Mouse (Mus musculus) limb, embryonic 15.5 days (tissue): ENCODE results near the gene Cytl1. TPM values are rescaled to one million over a fixed set of nuclear protein-coding genes. Genes with fewer than 3 reads are reported as not detected.

Experiments used
- ATAC-seq: fragments of 200-750 bp; cut with Nextera tagmentation; 2 replicates; pipeline ENCODE4 v1.8.0; 2017; ENCODE audit warnings: low read depth, moderate TSS enrichment; ENCODE audit not compliant: insufficient number of reproducible peaks, low FRiP score, low TSS enrichment
- H3K27ac ChIP-seq: fragments of 300-500 bp; sonication (generic); 2 replicates; pipeline ENCODE4 v1.5.1; 2015; ENCODE audit warnings: moderate library complexity, mild to moderate bottlenecking, inconsistent platforms
- H3K27me3 ChIP-seq: fragments of 300-500 bp; sonication (generic); 2 replicates; pipeline ENCODE4 v1.6.1; 2015; ENCODE audit warnings: inconsistent platforms
- H3K36me3 ChIP-seq: fragments of 300-500 bp; sonication (generic); 2 replicates; pipeline ENCODE4 v1.6.1; 2015; ENCODE audit warnings: inconsistent platforms
- H3K4me1 ChIP-seq: fragments of 300-500 bp; sonication (generic); 2 replicates; pipeline ENCODE4 v1.6.1; 2015; ENCODE audit warnings: inconsistent platforms
- H3K4me2 ChIP-seq: fragments of 300-500 bp; sonication (generic); 2 replicates; pipeline ENCODE4 v1.6.1; 2015; ENCODE audit warnings: mild to moderate bottlenecking, inconsistent platforms
- H3K4me3 ChIP-seq: fragments of 300-500 bp; sonication (generic); 2 replicates; pipeline ENCODE4 v1.5.1; 2015; ENCODE audit warnings: mild to moderate bottlenecking, inconsistent platforms
- H3K9ac ChIP-seq: fragments of 300-500 bp; sonication (generic); 2 replicates; pipeline ENCODE4 v1.6.1; 2015; ENCODE audit warnings: inconsistent platforms
- H3K9me3 ChIP-seq: fragments of 300-500 bp; sonication (generic); 2 replicates; pipeline ENCODE4 v1.6.1; 2016; ENCODE audit warnings: inconsistent platforms
- WGBS: fragments of 180-500 bp; shearing (Covaris S2); methylation state at CpG from one replicate; pipeline ENCODE4 v1.1.7; 2015; 5-methylcytosine and 5-hydroxymethylcytosine counted together
- polyA plus RNA-seq: library from polyadenylated mRNA; unstranded; fragments of >200 nt; fragmentation: Nextera tagmentation; extraction: Ambion mirVana; gene quantifications from 2 replicates; pipeline ENCODE4 v1.2.1, GENCODE M21; 2015

The Cytl1 gene
- polyA plus RNA-seq, 1 experiment from 2014 or later, result 87.1 TPM

GRCm38 (mm10) chr5:37774011-37774410 is 38.7 kb downstream of the Cytl1 start:
- Histone ChIP-seq H3K9me3 (no peaks in the 10 kb centered on the region), H3K4me2 (no peak overlapping the region), H3K4me1 (peaks cover 5% of the 10 kb centered on the region), H3K9ac (no peak overlapping the region), H3K4me3 (no peak overlapping the region), H3K36me3 (no peaks in the 10 kb centered on the region), H3K27ac (no peak overlapping the region), H3K27me3 (0 out of 2 replicates have a peak, but pooled peaks cover 2% of the 10 kb centered on the region)
- no peak for ATAC-seq
- 49% methylated on average over 4 of the region's 4 CpGs for WGBS

DNA sequence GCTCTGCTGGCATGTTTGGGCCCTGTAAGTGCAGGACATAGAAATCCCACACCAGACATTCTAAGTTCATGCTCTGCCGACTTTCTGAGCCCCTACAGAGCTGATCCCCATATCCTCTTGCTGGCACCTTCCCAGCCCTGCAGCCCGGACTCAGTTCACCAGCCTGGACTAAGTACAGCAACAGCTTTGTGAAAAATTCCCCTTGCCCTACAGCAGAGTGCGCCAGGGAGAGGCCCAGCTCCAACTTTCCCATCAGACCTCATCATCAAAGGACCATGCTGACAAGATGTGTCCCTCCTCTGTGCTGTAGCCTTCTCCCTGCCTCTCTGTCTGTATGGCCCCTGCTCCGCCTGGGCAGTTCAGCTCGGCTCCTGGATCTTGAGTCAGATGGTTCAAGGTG is 40.4 kb downstream of the Cytl1 start:
- WGBS, result 43% methylated on average over 5 of the region's 5 CpGs
- Histone ChIP-seq H3K4me2 (no peak overlapping the region), H3K27ac (no peak overlapping the region), H3K9ac (no peak overlapping the region), H3K4me3 (no peak overlapping the region), H3K36me3 (no peaks in the 10 kb centered on the region), H3K4me1 (no peaks in the 10 kb centered on the region), H3K27me3 (0 out of 2 replicates have a peak, but pooled peaks cover 6% of the 10 kb centered on the region), H3K9me3 (no peaks in the 10 kb centered on the region)
- no peak for ATAC-seq

DNA sequence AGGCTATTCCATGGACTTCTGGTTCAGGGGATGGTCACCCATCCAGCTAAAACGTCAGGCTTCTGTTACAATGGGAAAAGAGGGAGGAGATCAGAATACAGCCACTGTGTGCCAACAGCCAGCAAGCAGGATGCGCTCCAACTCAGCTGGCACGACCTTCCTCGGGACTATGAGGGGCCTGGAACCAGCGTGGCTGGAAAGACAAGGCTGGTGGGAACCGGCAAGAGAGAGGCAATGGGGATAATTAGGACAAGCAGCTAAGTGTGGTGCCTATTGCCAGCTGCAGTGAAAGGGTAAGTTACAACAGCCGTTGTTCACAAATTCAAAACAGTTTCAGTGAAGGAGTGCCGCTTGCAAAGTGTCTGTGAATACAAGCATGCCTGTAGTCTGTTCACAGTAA is 48.0 kb downstream of the Cytl1 start:
- ATAC-seq, result no peak
- no peaks in the 10 kb centered on the region for H3K36me3 ChIP-seq
- H3K4me1 ChIP-seq, result peaks cover 13% of the 10 kb centered on the region; the same call in 1 of the 2 replicates
- WGBS, result 27% methylated on average over 8 of the region's 8 CpGs
- H3K27me3 ChIP-seq, result peaks cover 4% of the 10 kb centered on the region; the same call in 1 of the 2 replicates
- H3K9ac ChIP-seq, result no peak overlapping the region
- no peak overlapping the region for H3K4me2 ChIP-seq
- no peaks in the 10 kb centered on the region for H3K9me3 ChIP-seq
- no peak overlapping the region for H3K4me3 ChIP-seq
- H3K27ac ChIP-seq, result no peak overlapping the region

DNA sequence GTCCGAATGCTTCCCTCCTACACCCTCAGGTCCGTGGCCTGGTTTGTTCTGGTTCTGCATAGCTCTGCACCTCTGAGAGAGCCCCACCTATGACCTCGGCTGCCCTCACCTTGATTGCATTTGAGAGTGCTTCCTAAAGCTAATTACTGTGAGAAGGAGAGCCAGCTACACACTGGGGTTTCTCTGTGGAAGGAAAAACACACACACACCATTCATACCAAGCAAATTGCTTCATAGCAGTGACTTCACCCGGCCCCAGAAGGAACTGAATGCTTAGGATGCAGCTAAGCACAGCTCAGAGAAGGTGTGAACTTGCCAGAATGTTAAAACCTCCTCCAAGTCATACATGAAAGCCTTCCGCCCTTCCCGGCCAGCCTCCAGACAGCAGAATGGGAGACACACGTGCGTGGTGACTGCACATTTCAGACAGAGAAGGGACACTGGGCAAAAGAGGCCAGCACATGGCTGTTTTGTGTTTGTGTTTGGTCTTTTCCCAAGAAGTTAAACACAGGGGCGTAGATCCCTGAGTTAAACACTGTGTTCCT is 49.6 kb downstream of the Cytl1 start:
- ATAC-seq, result no peak; the same call in 1 of the 2 replicates
- H3K9me3 ChIP-seq, result no peaks in the 10 kb centered on the region

More for the DNA sequence above, 49.6 kb downstream of the Cytl1 start:
- Histone ChIP-seq H3K36me3 (no peaks in the 10 kb centered on the region), H3K27ac (no peak overlapping the region), H3K4me1 (peaks cover 13% of the 10 kb centered on the region; the same call in 1 of the 2 replicates), H3K4me3 (no peak overlapping the region), H3K27me3 (peaks cover 4% of the 10 kb centered on the region; the same call in 1 of the 2 replicates), H3K9ac (no peak overlapping the region), H3K4me2 (no peak overlapping the region)
- WGBS, result 59% methylated on average over 9 of the region's 9 CpGs

Other genes starting within 250 kb of the Cytl1 start
- 3.8 and 4.5 TPM in 2 replicates for gene Stk32b, start 18.3 kb upstream of the Cytl1 start, polyA plus RNA-seq
- gene Msx1, start 89.1 kb downstream of the Cytl1 start, polyA plus RNA-seq, result 137 and 155 TPM in 2 replicates